Mouse (Mus musculus): ENCODE data around the gene Slc15a4.

DNA sequence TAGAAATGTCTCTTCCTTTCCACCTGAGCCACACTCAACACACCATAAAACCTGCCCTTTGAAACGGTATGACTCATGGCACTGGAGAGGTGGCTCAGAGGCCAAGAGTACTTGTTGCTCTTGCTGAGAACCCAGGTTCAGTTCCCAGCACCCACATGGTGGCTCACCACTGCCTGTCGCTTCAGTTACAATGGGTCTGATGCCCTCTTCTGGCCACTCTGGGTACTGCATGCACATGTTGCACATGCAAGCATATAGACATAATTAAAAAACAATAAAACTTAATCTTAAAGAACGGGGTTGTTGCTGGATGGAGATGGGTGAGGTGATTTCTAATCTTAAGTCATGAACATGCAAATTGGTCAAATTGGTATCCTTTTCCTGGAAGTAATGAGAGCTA is 7.7 kb upstream of the Slc15a4 start:
- TF ChIP-seq POLR2A (IDR thresholded peaks at IDR 0.05; ENCODE audit: extremely low read depth, insufficient read depth, low read length) (no peak), CTCF (IDR thresholded peaks at IDR 0.05; ENCODE audit: low read depth, low read length) (peak; percentile 60)

All from liver, adult 2 months (tissue).